Mouse (Mus musculus) brain, embryonic 14.5 days (tissue): Measurements from ENCODE around the gene Bcl2l13.

Experiments
- CTCF ChIP-seq: fragments of 200-500 bp; IDR thresholded peaks from 2 replicates; pipeline ENCODE4 v1.5.1; 2012; ENCODE audit warnings: inconsistent platforms, mild to moderate bottlenecking, moderate library complexity, borderline replicate concordance; ENCODE audit not compliant: insufficient read depth, insufficient read length; ENCODE audit errors: extremely low read depth
- POLR2A ChIP-seq: fragments of 200-500 bp; IDR thresholded peaks from 2 replicates; pipeline ENCODE4 v1.6.1; 2012; ENCODE audit warnings: mild to moderate bottlenecking, inconsistent platforms, borderline replicate concordance; ENCODE audit not compliant: poor library complexity, insufficient read depth, insufficient read length, severe bottlenecking; ENCODE audit errors: extremely low read depth

GRCm38 (mm10) chr6:120821715-120822114 lies 14.3 kb upstream of the Bcl2l13 start:
- TF ChIP-seq CTCF (no peak), POLR2A (no peak)
